Mouse (Mus musculus) hindbrain, embryonic 13.5 days (tissue): Measurements from ENCODE around the gene Vezt. TPM values are rescaled to one million over a fixed set of nuclear protein-coding genes. Genes with fewer than 3 reads are reported as not detected.

Experiments used
- ATAC-seq: fragments of 200-750 bp; cut with Nextera tagmentation; 2 replicates; pipeline ENCODE4 v1.8.0; 2017; ENCODE audit warnings: moderate TSS enrichment; ENCODE audit not compliant: low FRiP score
- H3K27ac ChIP-seq: fragments of 300-500 bp; sonication (generic); 2 replicates; pipeline ENCODE4 v1.5.1; 2015; ENCODE audit warnings: inconsistent platforms, mild to moderate bottlenecking, moderate library complexity
- H3K27me3 ChIP-seq: fragments of 300-500 bp; sonication (generic); 2 replicates; pipeline ENCODE4 v1.6.1; 2015; ENCODE audit warnings: mild to moderate bottlenecking, inconsistent platforms
- H3K36me3 ChIP-seq: fragments of 300-500 bp; sonication (generic); 2 replicates; pipeline ENCODE4 v1.6.1; 2015; ENCODE audit warnings: mild to moderate bottlenecking, inconsistent platforms
- H3K4me1 ChIP-seq: fragments of 300-500 bp; sonication (generic); replicated peaks from 2 replicates; pipeline ENCODE4 v1.6.1; 2015; ENCODE audit warnings: inconsistent platforms
- H3K4me2 ChIP-seq: fragments of 300-500 bp; sonication (generic); 2 replicates; pipeline ENCODE4 v1.6.1; 2015; ENCODE audit warnings: inconsistent platforms, mild to moderate bottlenecking, moderate library complexity
- H3K4me3 ChIP-seq: fragments of 300-500 bp; sonication (generic); 2 replicates; pipeline ENCODE4 v1.5.1; 2015; ENCODE audit warnings: mild to moderate bottlenecking, inconsistent platforms
- H3K9ac ChIP-seq: fragments of 300-500 bp; sonication (generic); 2 replicates; pipeline ENCODE4 v1.6.1; 2015; ENCODE audit warnings: mild to moderate bottlenecking, inconsistent platforms
- H3K9me3 ChIP-seq: fragments of 300-500 bp; sonication (generic); 2 replicates; pipeline ENCODE4 v1.6.1; 2016; ENCODE audit warnings: inconsistent platforms
- WGBS: fragments of 180-500 bp; shearing (Covaris S2); methylation state at CpG from one replicate; pipeline ENCODE4 v1.1.7; 2015; 5-methylcytosine and 5-hydroxymethylcytosine counted together
- microRNA counts: library from miRNA; unstranded; fragments of <30 nt; microRNA quantifications from one replicate; lab custom pipeline; 2016
- microRNA-seq: library from miRNA; unstranded; fragments of <30 nt; microRNA quantifications from one replicate; pipeline ENCODE4, GENCODE M21; 2016
- polyA plus RNA-seq: library from polyadenylated mRNA; unstranded; fragments of >200 nt; fragmentation: Nextera tagmentation; extraction: Ambion mirVana; gene quantifications from 2 replicates; pipeline ENCODE4 v1.2.1, GENCODE M21; 2015

Gene Vezt
- polyA plus RNA-seq, 1 experiment from 2014 or later = 65.4 TPM

GRCm38 (mm10) chr10:93897043-93897646, 138.5 kb downstream of the Vezt start, which contains the start of gene Metap2:
Gene Metap2 (minus strand): TSS chr10:93897093.
- no peak within 1 kb of the TSS for H3K4me3 ChIP-seq
- H3K4me2 ChIP-seq = no peak within 1 kb of the TSS
- no peaks in the 10 kb centered on the region for H3K9me3 ChIP-seq
- no peak for ATAC-seq
- 67% methylated on average over 7 of the region's 7 CpGs for WGBS
- no peak within 1 kb of the TSS for H3K9ac ChIP-seq
- H3K36me3 ChIP-seq = no peaks in the 10 kb centered on the region
- H3K4me1 ChIP-seq = no peaks in the 10 kb centered on the region
- no peaks in the 10 kb centered on the region for H3K27me3 ChIP-seq
- no peak within 1 kb of the TSS for H3K27ac ChIP-seq

GRCm38 (mm10) chr10:93892551-93892950, 143.1 kb downstream of the Vezt start:
- 92% methylated on average over 4 of the region's 4 CpGs for WGBS
- no peak for ATAC-seq
- H3K27me3 ChIP-seq = no peaks in the 10 kb centered on the region
- H3K9ac ChIP-seq = no peak overlapping the region
- no peaks in the 10 kb centered on the region for H3K36me3 ChIP-seq
- no peak overlapping the region for H3K4me2 ChIP-seq
- peaks cover 14% of the 10 kb centered on the region for H3K4me1 ChIP-seq
- no peak overlapping the region for H3K4me3 ChIP-seq
- H3K27ac ChIP-seq = no peak overlapping the region
- H3K9me3 ChIP-seq = no peaks in the 10 kb centered on the region

GRCm38 (mm10) chr10:93891031-93891430, 144.6 kb downstream of the Vezt start:
- no peaks in the 10 kb centered on the region for H3K27me3 ChIP-seq

GRCm38 (mm10) chr10:93890565-93890964, 145.1 kb downstream of the Vezt start:
- Histone ChIP-seq H3K4me1 (peaks cover 14% of the 10 kb centered on the region), H3K9me3 (no peaks in the 10 kb centered on the region), H3K9ac (peak overlapping the region; percentile 97), H3K27ac (0 out of 2 replicates have a peak overlapping the region, but pooled peaks have one; percentile 93), H3K36me3 (peaks cover 15% of the 10 kb centered on the region), H3K4me3 (peak overlapping the region; percentile 97), H3K27me3 (no peaks in the 10 kb centered on the region), H3K4me2 (peak overlapping the region; percentile 84)
- 70% methylated on average over 4 of the region's 4 CpGs for WGBS
- no peak for ATAC-seq

More at GRCm38 (mm10) chr10:93891031-93891430, 144.6 kb downstream of the Vezt start:
- Histone ChIP-seq H3K4me1 (peaks cover 14% of the 10 kb centered on the region), H3K9me3 (no peaks in the 10 kb centered on the region), H3K9ac (no peak overlapping the region), H3K4me3 (no peak overlapping the region), H3K36me3 (peaks cover 11% of the 10 kb centered on the region), H3K27ac (no peak overlapping the region), H3K4me2 (no peak overlapping the region)
- no peak for ATAC-seq
- 100% methylated on average over 1 of the region's 1 CpGs for WGBS

GRCm38 (mm10) chr10:93889976-93890375, 145.6 kb downstream of the Vezt start:
- under 1% methylated on average over 22 of the region's 22 CpGs for WGBS
- Histone ChIP-seq H3K4me2 (peak overlapping the region; percentile 84), H3K27me3 (no peaks in the 10 kb centered on the region), H3K9ac (peak overlapping the region; percentile 97), H3K36me3 (peaks cover 20% of the 10 kb centered on the region), H3K4me3 (peak overlapping the region; percentile 97), H3K4me1 (peaks cover 14% of the 10 kb centered on the region), H3K27ac (peak overlapping the region; percentile 93), H3K9me3 (no peaks in the 10 kb centered on the region)
- no peak; the same call in 1 of the 2 replicates for ATAC-seq

GRCm38 (mm10) chr10:93889579-93889950, 146.1 kb downstream of the Vezt start:
- Histone ChIP-seq H3K9ac (peak overlapping the region; percentile 97), H3K4me3 (peak overlapping the region; percentile 97), H3K27me3 (no peaks in the 10 kb centered on the region), H3K9me3 (no peaks in the 10 kb centered on the region), H3K4me2 (peak overlapping the region; percentile 84), H3K4me1 (peaks cover 14% of the 10 kb centered on the region), H3K36me3 (peaks cover 24% of the 10 kb centered on the region), H3K27ac (peak overlapping the region; percentile 93)
- WGBS = under 1% methylated on average over 23 of the region's 30 CpGs
- peak; percentile 99 for ATAC-seq

MicroRNAs encoded within 50 kb of the gene (microRNA counts, 519-probe panel; counts per million panel counts)
- 4,282 counts per million, percentile 71 among the panel's probes with 10 or more counts for microRNA mmu-miR-331-3p (lab: Ali Mortazavi, UCI)
- microRNA mmu-miR-331-5p (lab: Ali Mortazavi, UCI) = 51.3 counts per million

Small RNA genes lying within 50 kb of the gene (microRNA-seq; reads per million reads assigned to microRNA genes)
- gene Mir331 = 148 reads per million, percentile 54 among the genes with 10 or more reads in this experiment

Other genes starting within 250 kb of the Vezt start
- 0.68 and 0.91 TPM in 2 replicates for gene Usp44, start 204.3 kb downstream of the Vezt start, polyA plus RNA-seq
- 182 and 184 TPM in 2 replicates for gene Metap2, start 138.7 kb downstream of the Vezt start, polyA plus RNA-seq
- gene Fgd6, start 184 bp upstream of the Vezt start, polyA plus RNA-seq = 3.0 TPM in 2 replicates
- gene Nr2c1, start 112.2 kb upstream of the Vezt start, polyA plus RNA-seq = 8.2 and 9.3 TPM in 2 replicates
- 339 and 361 TPM in 2 replicates for gene Ndufa12, start 162.9 kb upstream of the Vezt start, polyA plus RNA-seq